Mouse (Mus musculus) ES-E14 (cell line): ENCODE results near the gene 2610528A11Rik.

Experiments
- CHD2 ChIP-seq: IDR thresholded peaks from 2 replicates; pipeline ENCODE4 v1.6.1; 2014; ENCODE audit warnings: mild to moderate bottlenecking, low read depth, low read length, inconsistent platforms
- HCFC1 ChIP-seq: IDR thresholded peaks from 2 replicates; pipeline ENCODE4 v1.6.1; 2012; ENCODE audit warnings: low read length, inconsistent platforms, borderline replicate concordance; ENCODE audit not compliant: insufficient read depth
- MAFK ChIP-seq: IDR thresholded peaks from 2 replicates; pipeline ENCODE4 v1.6.1; 2014; ENCODE audit warnings: mild to moderate bottlenecking, low read depth, low read length, inconsistent platforms; ENCODE audit not compliant: insufficient read depth
- ZC3H11A ChIP-seq: IDR thresholded peaks from 2 replicates; pipeline ENCODE4 v1.6.1; 2012; ENCODE audit warnings: low read depth, mild to moderate bottlenecking, inconsistent platforms, low read length, borderline replicate concordance
- ZNF384 ChIP-seq: IDR thresholded peaks from 2 replicates; pipeline ENCODE4 v1.6.1; 2012; ENCODE audit warnings: low read depth, low read length, inconsistent platforms

DNA sequence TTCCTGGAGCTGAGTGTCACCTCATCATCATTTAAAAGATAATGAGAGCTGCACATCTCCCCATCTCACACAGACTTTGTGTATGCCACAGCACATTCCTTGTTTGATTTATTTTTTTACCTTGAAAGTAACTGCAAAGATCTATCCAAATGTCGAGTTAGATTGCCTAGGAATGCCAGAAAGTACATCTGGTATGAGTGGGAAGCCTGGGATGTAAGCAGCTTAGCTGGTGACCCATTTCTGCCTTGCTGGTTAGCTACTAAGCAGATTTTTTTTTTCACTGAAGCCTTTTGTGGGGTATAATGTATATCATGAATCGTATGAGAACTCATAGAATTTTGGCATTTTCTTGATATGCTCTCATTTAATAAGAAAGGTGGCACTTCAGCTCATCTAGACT is 47.2 kb downstream of the 2610528A11Rik start:
- TF ChIP-seq HCFC1 (no peak), ZNF384 (no peak), CHD2 (no peak), MAFK (no peak), ZC3H11A (no peak)
